Comparison of ENCODE assay signal across 8 mouse cellular contexts in the genomic region with DNA sequence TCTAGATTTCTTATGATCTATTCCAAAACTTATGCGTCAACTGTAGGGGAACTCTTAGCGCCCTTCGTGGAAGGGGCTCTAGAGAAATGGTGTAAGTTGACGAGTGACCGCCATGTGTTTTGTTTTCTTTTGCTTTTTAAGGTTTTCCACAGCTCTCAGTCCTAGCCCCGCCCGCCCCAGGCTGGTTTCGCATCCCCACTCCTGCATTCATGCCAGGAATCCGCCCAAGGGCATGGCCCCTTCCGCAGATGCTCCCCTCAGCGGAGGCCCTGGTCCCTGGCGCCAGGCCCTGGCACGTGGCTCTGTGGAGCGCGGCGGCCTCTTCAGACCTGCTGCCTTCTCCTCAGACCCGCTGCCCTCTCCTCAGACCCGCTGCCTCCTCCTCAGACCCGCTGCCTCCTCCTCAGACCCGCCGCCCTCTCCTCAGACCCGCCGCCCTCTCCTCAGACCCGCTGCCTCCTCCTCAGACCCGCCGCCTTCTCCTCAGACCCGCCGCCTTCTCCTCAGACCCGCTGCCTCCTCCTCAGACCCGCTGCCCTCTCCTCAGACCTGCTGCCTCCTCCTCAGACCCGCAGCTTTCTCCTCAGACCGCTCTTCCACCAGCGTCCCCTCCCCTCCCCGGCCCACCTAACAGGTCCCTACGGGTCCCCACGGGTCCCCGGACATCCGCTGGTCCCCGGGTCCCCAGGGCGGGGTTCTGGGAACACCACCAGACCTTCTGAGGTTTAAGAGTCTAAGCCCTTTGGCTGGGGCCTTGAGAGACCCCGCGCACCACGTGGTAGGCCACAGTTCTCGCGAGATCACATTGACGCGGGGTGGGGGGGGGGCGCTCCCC. TPM values are rescaled to one million over a fixed set of nuclear protein-coding genes. Genes with fewer than 3 reads are reported as not detected.
DNase-seq lines count a peak whose midpoint lies in the region; ATAC-seq lines count a peak whose summit lies in the region.

No protein-coding gene starts in this region.

- H3K27me3 ChIP-seq in heart, embryonic 11.5 days (ENCODE audit: control insufficient read depth, insufficient read depth, low read length) = no peaks in the 10 kb centered on the region
- peaks cover 2% of the 10 kb centered on the region; the same call in 1 of the 2 replicates for H3K27me3 ChIP-seq in heart, embryonic 15.5 days
- peaks cover 20% of the 10 kb centered on the region for H3K27me3 ChIP-seq in liver, embryonic 15.5 days

- H3K4me2 ChIP-seq in heart, embryonic 11.5 days = peak overlapping the region; percentile 76
- peak overlapping the region; percentile 86 for H3K4me2 ChIP-seq in heart, embryonic 15.5 days
- H3K4me2 ChIP-seq in liver, embryonic 15.5 days = peak overlapping the region; percentile 45

- peak overlapping the region; percentile 75 for H3K9ac ChIP-seq in heart, embryonic 11.5 days (ENCODE audit: low read depth, low read length)
- peak overlapping the region; percentile 54 for H3K9ac ChIP-seq in heart, embryonic 15.5 days
- H3K9ac ChIP-seq in liver, embryonic 15.5 days = no peak overlapping the region

- intact Hi-C loops in heart, postnatal 25 days (cut with DNase I) = no loop called here

- no peak overlapping the region for H3K27ac ChIP-seq in heart, embryonic 11.5 days (ENCODE audit: low read depth, low read length)
- no peak overlapping the region for H3K27ac ChIP-seq in brown adipose tissue, adult 24 weeks (replicated peaks; ENCODE audit: low read depth, low read length)
- no peak overlapping the region for H3K27ac ChIP-seq in heart, embryonic 15.5 days
- no peak overlapping the region for H3K27ac ChIP-seq in liver, embryonic 15.5 days (replicated peaks)

- H3K36me3 ChIP-seq in heart, embryonic 11.5 days (ENCODE audit: control insufficient read depth, insufficient read depth, low read length) = no peaks in the 10 kb centered on the region
- H3K36me3 ChIP-seq in heart, embryonic 15.5 days = no peaks in the 10 kb centered on the region
- no peaks in the 10 kb centered on the region for H3K36me3 ChIP-seq in liver, embryonic 15.5 days (replicated peaks)

- WGBS in heart, embryonic 11.5 days (ENCODE audit: insufficient replicate concordance) = 13% methylated on average over 48 of the region's 48 CpGs
- 12% methylated on average over 46 of the region's 48 CpGs for WGBS in heart, embryonic 15.5 days
- WGBS in liver, embryonic 15.5 days (ENCODE audit: insufficient replicate concordance) = 21% methylated on average over 48 of the region's 48 CpGs

- no peaks in the 10 kb centered on the region for H3K9me3 ChIP-seq in heart, embryonic 11.5 days (replicated peaks; ENCODE audit: control insufficient read depth, low read length)
- no peaks in the 10 kb centered on the region; the same call in 1 of the 2 replicates for H3K9me3 ChIP-seq in heart, embryonic 15.5 days (replicated peaks)
- no peaks in the 10 kb centered on the region for H3K9me3 ChIP-seq in liver, embryonic 15.5 days (replicated peaks)

- ATAC-seq in heart, embryonic 11.5 days (replicated peaks; ENCODE audit: insufficient number of reproducible peaks, low FRiP score, low TSS enrichment) = 0 out of 2 replicates have a peak, but pooled peaks have one; percentile 31
- no peak; the same call in 1 of the 2 replicates for ATAC-seq in heart, embryonic 15.5 days (replicated peaks; ENCODE audit: insufficient number of reproducible peaks, insufficient read depth, low FRiP score, low read depth)
- no peak for ATAC-seq in liver, embryonic 15.5 days (ENCODE audit: insufficient read depth)
- no peak for ATAC-seq in megakaryocyte, adult 5-6 weeks (ENCODE audit: poor library complexity, severe bottlenecking)

- DNase-seq in heart, postnatal 25 days (ENCODE audit: low spot score) = no peak
- no peak for DNase-seq in layer of hippocampus, adult 9-11 months
- DNase-seq in urinary bladder, postnatal 14 days (ENCODE audit: low spot score) = no peak

- peak overlapping the region; percentile 42 for H3K4me3 ChIP-seq in heart, embryonic 11.5 days (ENCODE audit: low read depth, low read length)
- peak overlapping the region; percentile 36 for H3K4me3 ChIP-seq in brown adipose tissue, adult 24 weeks (ENCODE audit: insufficient read depth, low read depth, low read length)
- H3K4me3 ChIP-seq in heart, embryonic 15.5 days = peak overlapping the region; percentile 49
- H3K4me3 ChIP-seq in liver, embryonic 15.5 days (replicated peaks) = no peak overlapping the region; the same call in 1 of the 2 replicates

- H3K4me1 ChIP-seq in heart, embryonic 11.5 days (ENCODE audit: control insufficient read depth, insufficient read depth, low read length) = no peaks in the 10 kb centered on the region
- H3K4me1 ChIP-seq in brown adipose tissue, adult 24 weeks (ENCODE audit: control insufficient read depth, insufficient read depth, insufficient read length, low read length) = no peaks in the 10 kb centered on the region
- peaks cover 10% of the 10 kb centered on the region; the same call in 1 of the 2 replicates for H3K4me1 ChIP-seq in heart, embryonic 15.5 days (replicated peaks)
- no peaks in the 10 kb centered on the region for H3K4me1 ChIP-seq in liver, embryonic 15.5 days (replicated peaks)

RNA-seq across cellular contexts. Expression of gene Six6, which starts 22.3 kb away (rescaled TPM):
- polyA plus RNA-seq in heart, embryonic 11.5 days (2014; fragmentation: Nextera tagmentation; extraction: Ambion mirVana) = not detected in 2 replicates
- not detected for total RNA-seq in heart, postnatal 25 days (2021)
- polyA plus RNA-seq in brown adipose tissue, adult 24 weeks (2012; ENCODE audit: insufficient read depth, insufficient read length, missing spikeins) = not detected in 2 replicates
- polyA plus RNA-seq in heart, embryonic 15.5 days (2015; fragmentation: Nextera tagmentation; extraction: Ambion mirVana) = not detected in 2 replicates
- polyA plus RNA-seq in liver, embryonic 15.5 days (2015; fragmentation: Nextera tagmentation; extraction: Ambion mirVana) = not detected in 2 replicates
- not detected in 2 replicates for total RNA-seq in megakaryocyte, adult 5-6 weeks (2015)
- not detected in 2 replicates for total RNA-seq in megakaryocyte, adult 5-6 weeks (2017)

RNA-seq across cellular contexts. Expression of gene 4930447C04Rik, which starts 23.2 kb away (rescaled TPM):
- polyA plus RNA-seq in heart, embryonic 11.5 days (2014; fragmentation: Nextera tagmentation; extraction: Ambion mirVana) = 2.6 and 5.0 TPM in 2 replicates
- under 1 TPM; 0.28 to 0.55 TPM for total RNA-seq in heart, postnatal 25 days (2021)
- 1.4 TPM in 1 of 2 replicates, not detected in the other for polyA plus RNA-seq in brown adipose tissue, adult 24 weeks (2012; ENCODE audit: insufficient read depth, insufficient read length, missing spikeins)
- 1.9 and 2.1 TPM in 2 replicates for polyA plus RNA-seq in heart, embryonic 15.5 days (2015; fragmentation: Nextera tagmentation; extraction: Ambion mirVana)
- 0.24 and 0.35 TPM in 2 replicates for polyA plus RNA-seq in liver, embryonic 15.5 days (2015; fragmentation: Nextera tagmentation; extraction: Ambion mirVana)
- total RNA-seq in megakaryocyte, adult 5-6 weeks (2015) = 0.13 and 0.59 TPM in 2 replicates
- total RNA-seq in megakaryocyte, adult 5-6 weeks (2017) = 0.59 TPM in 1 of 2 replicates, not detected in the other
